Mouse (Mus musculus) ovary, adult 2 months (tissue): ENCODE measurements around the gene Nphp4. TPM values are rescaled to one million over a fixed set of nuclear protein-coding genes. Genes with fewer than 3 reads are reported as not detected.

Source experiments
- polyA plus RNA-seq: library from polyadenylated mRNA; depleted of rRNA; stranded (reverse); fragments of >200 nt; gene quantifications from 2 replicates; pipeline ENCODE4 v1.2.3, GENCODE M21; 2012; rRNA removed

Nphp4 gene
- polyA plus RNA-seq, result 6.3 and 6.4 TPM in 2 replicates

GRCm38 (mm10) chr4:152476427-152477023 lies at the start of gene Nphp4:
Gene Nphp4 (plus strand): TSS chr4:152476706.

GRCm38 (mm10) chr4:152477466-152478223 lies 1.1 kb downstream of the Nphp4 start, which contains the start of gene Kcnab2:
Gene Kcnab2 (minus strand): TSS chr4:152477871.

Other genes with a start within 250 kb of the Nphp4 start
- 80.9 and 134 TPM in 2 replicates for gene Gpr153, start 202.5 kb upstream of the Nphp4 start, polyA plus RNA-seq
- gene Hes3, start 185.0 kb upstream of the Nphp4 start, polyA plus RNA-seq, result 0.09 TPM in 1 of 2 replicates, not detected in the other
- 35.6 and 39.6 TPM in 2 replicates for gene Icmt, start 179.5 kb upstream of the Nphp4 start, polyA plus RNA-seq
- gene Rnf207, start 157.7 kb upstream of the Nphp4 start, polyA plus RNA-seq, result 4.6 and 5.5 TPM in 2 replicates
- gene Rpl22, start 151.0 kb upstream of the Nphp4 start, polyA plus RNA-seq, result 31.1 and 39.6 TPM in 2 replicates
- gene Chd5, start 138.1 kb upstream of the Nphp4 start, polyA plus RNA-seq, result 0.26 and 0.30 TPM in 2 replicates
- gene Kcnab2, start 1.2 kb downstream of the Nphp4 start, polyA plus RNA-seq, result 2.1 and 2.7 TPM in 2 replicates